Mouse (Mus musculus): Measurements from ENCODE around the gene Trp53bp2. TPM values are rescaled to one million over a fixed set of nuclear protein-coding genes. Genes with fewer than 3 reads are reported as not detected.

Gene Trp53bp2
- polyA plus RNA-seq, 1 experiment from 2014 or later = 25.7 TPM

GRCm38 (mm10) chr1:182412586-182413270 is 3.8 kb downstream of the Trp53bp2 start:
- Histone ChIP-seq H3K27me3 (no peaks in the 10 kb centered on the region), H3K4me1 (replicated peaks) (peaks cover 49% of the 10 kb centered on the region), H3K9me3 (no peaks in the 10 kb centered on the region), H3K9ac (replicated peaks) (no peak overlapping the region), H3K27ac (no peak overlapping the region), H3K4me2 (replicated peaks) (no peak overlapping the region), H3K4me3 (replicated peaks) (no peak overlapping the region), H3K36me3 (no peaks in the 10 kb centered on the region)
- no peak for ATAC-seq
- 87% methylated on average over 7 of the region's 7 CpGs for WGBS

GRCm38 (mm10) chr1:182419481-182419880 is 10.5 kb downstream of the Trp53bp2 start:
- H3K4me2 ChIP-seq (replicated peaks) = no peak overlapping the region
- H3K36me3 ChIP-seq = no peaks in the 10 kb centered on the region
- peaks cover 6% of the 10 kb centered on the region; the same call in 1 of the 2 replicates for H3K4me1 ChIP-seq (replicated peaks)
- no peak for ATAC-seq
- no peaks in the 10 kb centered on the region for H3K9me3 ChIP-seq
- no peak overlapping the region for H3K4me3 ChIP-seq (replicated peaks)
- no peak overlapping the region for H3K9ac ChIP-seq (replicated peaks)
- H3K27me3 ChIP-seq = no peaks in the 10 kb centered on the region
- no peak overlapping the region for H3K27ac ChIP-seq
- WGBS = 86% methylated on average over 3 of the region's 3 CpGs

- Histone ChIP-seq H3K9ac (replicated peaks) (no peak overlapping the region), H3K4me2 (replicated peaks) (no peak overlapping the region), H3K27me3 (no peaks in the 10 kb centered on the region), H3K9me3 (no peaks in the 10 kb centered on the region), H3K4me1 (replicated peaks) (peaks cover 21% of the 10 kb centered on the region), H3K36me3 (peaks cover 5% of the 10 kb centered on the region; the same call in 1 of the 2 replicates), H3K4me3 (replicated peaks) (no peak overlapping the region), H3K27ac (no peak overlapping the region)
- no peak for ATAC-seq
- WGBS = 85% methylated on average over 2 of the region's 2 CpGs
These were observed 15.3 kb downstream of the Trp53bp2 start for GRCm38 (mm10) chr1:182424274-182424673.

GRCm38 (mm10) chr1:182425176-182425575 is 16.2 kb downstream of the Trp53bp2 start:
- Histone ChIP-seq H3K4me1 (replicated peaks) (peaks cover 21% of the 10 kb centered on the region), H3K36me3 (peaks cover 7% of the 10 kb centered on the region), H3K27ac (no peak overlapping the region), H3K4me3 (replicated peaks) (no peak overlapping the region), H3K9ac (replicated peaks) (no peak overlapping the region), H3K9me3 (no peaks in the 10 kb centered on the region), H3K27me3 (no peaks in the 10 kb centered on the region), H3K4me2 (replicated peaks) (no peak overlapping the region)
- no peak for ATAC-seq
- WGBS = 74% methylated on average over 3 of the region's 3 CpGs

- Histone ChIP-seq H3K36me3 (peaks cover 15% of the 10 kb centered on the region), H3K27me3 (no peaks in the 10 kb centered on the region), H3K9ac (replicated peaks) (no peak overlapping the region), H3K27ac (no peak overlapping the region), H3K4me2 (replicated peaks) (no peak overlapping the region), H3K4me3 (replicated peaks) (no peak overlapping the region), H3K4me1 (replicated peaks) (peaks cover 18% of the 10 kb centered on the region), H3K9me3 (no peaks in the 10 kb centered on the region)
- no peak for ATAC-seq
- 46% methylated on average over 2 of the region's 2 CpGs for WGBS
These were observed 17.5 kb downstream of the Trp53bp2 start for GRCm38 (mm10) chr1:182426444-182426843.

- 91% methylated on average over 1 of the region's 1 CpGs for whole genome bisulfite sequencing
These were observed 18.5 kb downstream of the Trp53bp2 start for GRCm38 (mm10) chr1:182427426-182427825.

GRCm38 (mm10) chr1:182429826-182430225 is 20.9 kb downstream of the Trp53bp2 start:
- Histone ChIP-seq H3K36me3 (peaks cover 41% of the 10 kb centered on the region), H3K4me3 (replicated peaks) (no peak overlapping the region), H3K9ac (replicated peaks) (no peak overlapping the region), H3K9me3 (no peaks in the 10 kb centered on the region), H3K27ac (no peak overlapping the region), H3K4me2 (replicated peaks) (no peak overlapping the region), H3K27me3 (no peaks in the 10 kb centered on the region), H3K4me1 (replicated peaks) (peaks cover 17% of the 10 kb centered on the region)
- WGBS = 77% methylated on average over 3 of the region's 3 CpGs
- no peak for ATAC-seq

More at GRCm38 (mm10) chr1:182427426-182427825, 18.5 kb downstream of the Trp53bp2 start:
- H3K4me3 ChIP-seq (replicated peaks) = no peak overlapping the region
- no peak for ATAC-seq
- no peaks in the 10 kb centered on the region for H3K9me3 ChIP-seq
- H3K36me3 ChIP-seq = peaks cover 25% of the 10 kb centered on the region
- no peak overlapping the region for H3K9ac ChIP-seq (replicated peaks)
- peaks cover 18% of the 10 kb centered on the region for H3K4me1 ChIP-seq (replicated peaks)
- H3K27me3 ChIP-seq = no peaks in the 10 kb centered on the region
- H3K27ac ChIP-seq = no peak overlapping the region
- H3K4me2 ChIP-seq (replicated peaks) = no peak overlapping the region

- Histone ChIP-seq H3K4me1 (replicated peaks) (peaks cover 10% of the 10 kb centered on the region), H3K4me3 (replicated peaks) (no peak overlapping the region), H3K27me3 (no peaks in the 10 kb centered on the region), H3K4me2 (replicated peaks) (no peak overlapping the region), H3K9me3 (no peaks in the 10 kb centered on the region), H3K27ac (no peak overlapping the region), H3K36me3 (peaks cover 47% of the 10 kb centered on the region), H3K9ac (replicated peaks) (no peak overlapping the region)
- ATAC-seq = no peak
- 98% methylated on average over 2 of the region's 2 CpGs for WGBS
These were observed 21.7 kb downstream of the Trp53bp2 start for GRCm38 (mm10) chr1:182430676-182431075.

GRCm38 (mm10) chr1:182432059-182432458 is 23.1 kb downstream of the Trp53bp2 start:
- no peak overlapping the region for H3K4me3 ChIP-seq (replicated peaks)
- H3K27ac ChIP-seq = no peak overlapping the region
- 99% methylated on average over 3 of the region's 3 CpGs for WGBS
- H3K27me3 ChIP-seq = no peaks in the 10 kb centered on the region
- no peak overlapping the region for H3K4me2 ChIP-seq (replicated peaks)
- ATAC-seq = no peak
- peaks cover 52% of the 10 kb centered on the region for H3K36me3 ChIP-seq
- H3K9ac ChIP-seq (replicated peaks) = no peak overlapping the region
- no peaks in the 10 kb centered on the region for H3K9me3 ChIP-seq
- no peaks in the 10 kb centered on the region for H3K4me1 ChIP-seq (replicated peaks)

- Histone ChIP-seq H3K27me3 (no peaks in the 10 kb centered on the region), H3K9ac (replicated peaks) (no peak overlapping the region), H3K27ac (no peak overlapping the region), H3K4me2 (replicated peaks) (no peak overlapping the region), H3K4me1 (replicated peaks) (no peaks in the 10 kb centered on the region), H3K9me3 (no peaks in the 10 kb centered on the region), H3K36me3 (peaks cover 64% of the 10 kb centered on the region), H3K4me3 (replicated peaks) (no peak overlapping the region)
- no peak for ATAC-seq
- WGBS = 89% methylated on average over 5 of the region's 5 CpGs
These were observed 27.8 kb downstream of the Trp53bp2 start for GRCm38 (mm10) chr1:182436746-182437145.

GRCm38 (mm10) chr1:182439546-182440222 is 30.7 kb downstream of the Trp53bp2 start:
- Histone ChIP-seq H3K9ac (replicated peaks) (no peak overlapping the region), H3K36me3 (peaks cover 70% of the 10 kb centered on the region)

GRCm38 (mm10) chr1:182441791-182442473 is 33.0 kb downstream of the Trp53bp2 start:
- Histone ChIP-seq H3K9me3 (no peaks in the 10 kb centered on the region), H3K36me3 (peaks cover 79% of the 10 kb centered on the region), H3K9ac (replicated peaks) (no peak overlapping the region), H3K4me3 (replicated peaks) (no peak overlapping the region), H3K4me1 (replicated peaks) (no peaks in the 10 kb centered on the region), H3K27ac (no peak overlapping the region), H3K4me2 (replicated peaks) (no peak overlapping the region), H3K27me3 (no peaks in the 10 kb centered on the region)
- 89% methylated on average over 18 of the region's 18 CpGs for WGBS
- ATAC-seq = no peak

More at GRCm38 (mm10) chr1:182439546-182440222, 30.7 kb downstream of the Trp53bp2 start:
- no peaks in the 10 kb centered on the region for H3K9me3 ChIP-seq
- H3K4me1 ChIP-seq (replicated peaks) = no peaks in the 10 kb centered on the region
- ATAC-seq = no peak
- H3K4me2 ChIP-seq (replicated peaks) = no peak overlapping the region
- no peak overlapping the region for H3K27ac ChIP-seq
- WGBS = 89% methylated on average over 5 of the region's 5 CpGs
- H3K4me3 ChIP-seq (replicated peaks) = no peak overlapping the region
- H3K27me3 ChIP-seq = no peaks in the 10 kb centered on the region

Measured in midbrain, embryonic 13.5 days (tissue).